Mouse (Mus musculus) limb, embryonic 11.5 days (tissue): ENCODE data around the gene Cd2. TPM values are rescaled to one million over a fixed set of nuclear protein-coding genes. Genes with fewer than 3 reads are reported as not detected.

Source experiments
- polyA plus RNA-seq: library from polyadenylated mRNA; unstranded; fragments of >200 nt; fragmentation: Nextera tagmentation; extraction: Ambion mirVana; gene quantifications from 2 replicates; pipeline ENCODE4 v1.2.1, GENCODE M21; 2014

The Cd2 gene
- polyA plus RNA-seq, 1 experiment from 2014 or later = not detected

Other genes starting within 250 kb of the Cd2 start
- gene Ptgfrn, start 177.7 kb downstream of the Cd2 start, polyA plus RNA-seq = 6.4 and 6.6 TPM in 2 replicates
- gene Igsf3, start 89.1 kb upstream of the Cd2 start, polyA plus RNA-seq = 57.5 and 60.1 TPM in 2 replicates